Mouse (Mus musculus) kidney, adult 2 months (tissue): ENCODE data around the gene Psme2.

Source experiments
- CTCF ChIP-seq: fragments of 200-500 bp; conservative IDR thresholded peaks from 2 replicates; pipeline ENCODE4 v1.5.1; 2011; ENCODE audit warnings: low read depth, mild to moderate bottlenecking, control low read depth, low read length, moderate library complexity, mixed read lengths; ENCODE audit not compliant: insufficient read depth, insufficient read length
- POLR2A ChIP-seq: fragments of 200-500 bp; IDR thresholded peaks from one replicate; pipeline ENCODE4 v1.6.1; 2011; ENCODE audit warnings: low read depth, low read length, control low read depth

DNA sequence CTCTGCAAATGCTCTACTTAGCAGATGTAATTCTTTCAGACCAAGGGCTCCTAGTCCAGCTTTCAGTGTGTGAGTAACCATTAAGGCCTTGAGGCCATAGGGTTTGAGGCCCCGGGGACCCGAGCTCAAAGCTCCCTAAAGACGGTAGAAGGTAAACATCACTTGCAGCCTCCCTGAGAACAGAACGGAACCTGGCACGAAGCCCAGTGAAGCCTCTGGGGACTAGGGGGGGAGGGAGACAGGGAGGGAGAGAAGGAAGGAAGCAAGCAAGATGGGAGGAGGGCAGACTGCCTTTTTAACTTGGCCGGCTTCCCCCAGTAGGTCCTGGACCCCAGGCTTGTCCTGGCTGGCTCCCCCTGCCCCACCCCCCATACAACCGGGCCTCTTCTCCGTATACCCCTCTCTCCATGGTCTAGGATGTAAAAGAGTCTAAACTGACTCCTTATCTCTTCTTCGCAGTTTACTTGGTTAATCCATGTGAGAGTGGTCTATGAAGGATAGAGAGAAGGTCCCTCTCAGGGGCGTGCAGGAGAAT lies 50.1 kb downstream of the Psme2 start:
- no peak for TF ChIP-seq CTCF
- TF ChIP-seq POLR2A = no peak
